Mouse (Mus musculus): Measurements from ENCODE around the gene Ager.

The Ager gene

GRCm38 (mm10) chr17:34585877-34586771 lies 11.5 kb upstream of the Ager start:
- no peak for DNase-seq

DNA sequence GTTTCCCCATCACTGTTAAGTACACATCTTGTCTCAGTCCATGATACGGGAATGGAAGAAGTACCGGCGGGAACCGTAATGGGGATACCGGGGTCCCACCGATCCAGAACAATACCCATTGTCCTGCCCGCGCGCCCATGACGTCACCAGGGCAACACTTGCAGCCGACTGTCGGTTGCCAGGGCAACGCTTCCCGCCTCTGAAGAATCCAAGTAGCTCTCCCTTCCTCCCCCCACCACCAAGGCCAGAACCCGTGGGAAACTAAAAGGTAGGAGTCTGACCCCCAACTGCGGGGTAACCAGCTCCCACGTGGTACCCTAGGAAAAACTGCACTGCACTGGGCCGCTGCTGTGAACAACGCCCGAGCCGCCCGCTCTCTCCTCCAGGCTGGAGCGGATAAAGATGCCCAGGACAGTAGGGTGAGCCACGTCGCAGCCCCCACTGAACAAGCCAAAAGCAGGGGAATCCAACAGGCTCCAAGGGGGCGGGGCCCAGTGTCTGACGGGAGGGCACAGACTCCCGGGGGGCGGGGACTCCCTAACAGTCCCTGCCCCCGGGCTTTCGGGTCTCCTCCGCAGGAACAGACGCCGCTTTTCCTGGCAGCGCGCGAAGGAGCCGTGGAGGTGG lies 10.8 kb upstream of the Ager start:
- peak; percentile 94 to 96 for DNase-seq

DNA sequence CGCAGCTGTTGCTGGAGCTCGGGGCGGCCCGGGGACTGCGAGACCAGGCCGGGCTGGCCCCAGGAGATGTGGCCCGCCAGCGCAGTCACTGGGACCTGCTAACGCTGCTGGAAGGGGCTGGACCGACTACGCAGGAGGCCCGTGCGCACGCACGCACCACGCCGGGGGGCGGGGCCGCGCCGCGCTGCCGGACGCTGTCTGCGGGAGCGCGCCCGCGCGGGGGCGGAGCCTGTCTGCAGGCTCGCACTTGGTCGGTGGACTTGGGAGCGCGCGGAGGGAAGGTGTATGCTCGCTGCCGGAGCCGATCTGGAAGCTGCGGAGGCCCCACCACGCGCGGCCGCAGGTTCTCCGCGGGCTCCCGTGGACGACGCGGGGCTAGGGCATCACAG lies 10.2 kb upstream of the Ager start:
- DNase-seq: peak; percentile 97 to 99

DNA sequence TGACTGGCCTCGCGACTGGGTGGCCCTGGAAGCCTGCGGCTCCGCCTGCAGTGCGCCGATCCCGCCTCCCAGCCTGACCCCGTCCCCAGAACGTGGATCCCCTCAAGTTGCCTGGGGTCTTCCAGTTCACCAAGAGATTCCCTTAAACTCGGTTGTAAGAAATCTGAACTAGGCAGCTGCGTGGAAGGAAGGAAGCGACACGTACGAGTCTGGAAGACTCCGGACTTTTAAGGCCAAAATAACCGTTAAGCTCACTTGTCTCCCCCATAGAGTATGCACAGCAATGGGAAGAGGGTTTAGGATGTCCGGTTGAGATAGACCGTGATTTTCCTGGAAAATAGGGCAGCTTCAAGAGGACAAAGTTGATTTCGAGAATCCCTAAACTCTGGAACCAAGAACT lies 9.8 kb upstream of the Ager start:
- DNase-seq: no peak

- DNase-seq: no peak
Observed at GRCm38 (mm10) chr17:34588767-34589166, 8.9 kb upstream of the Ager start.

GRCm38 (mm10) chr17:34589206-34589605 lies 8.5 kb upstream of the Ager start:
- DNase-seq: no peak

- DNase-seq: peak; percentile 70 to 82
Observed at GRCm38 (mm10) chr17:34589681-34590101, 8.0 kb upstream of the Ager start, which contains the start of gene Gpsm3. Gene Gpsm3 (plus strand): TSS chr17:34589806.

GRCm38 (mm10) chr17:34590154-34590987 lies 7.3 kb upstream of the Ager start:
- peak in 1 of 2 experiments; percentile 47 for DNase-seq

DNA sequence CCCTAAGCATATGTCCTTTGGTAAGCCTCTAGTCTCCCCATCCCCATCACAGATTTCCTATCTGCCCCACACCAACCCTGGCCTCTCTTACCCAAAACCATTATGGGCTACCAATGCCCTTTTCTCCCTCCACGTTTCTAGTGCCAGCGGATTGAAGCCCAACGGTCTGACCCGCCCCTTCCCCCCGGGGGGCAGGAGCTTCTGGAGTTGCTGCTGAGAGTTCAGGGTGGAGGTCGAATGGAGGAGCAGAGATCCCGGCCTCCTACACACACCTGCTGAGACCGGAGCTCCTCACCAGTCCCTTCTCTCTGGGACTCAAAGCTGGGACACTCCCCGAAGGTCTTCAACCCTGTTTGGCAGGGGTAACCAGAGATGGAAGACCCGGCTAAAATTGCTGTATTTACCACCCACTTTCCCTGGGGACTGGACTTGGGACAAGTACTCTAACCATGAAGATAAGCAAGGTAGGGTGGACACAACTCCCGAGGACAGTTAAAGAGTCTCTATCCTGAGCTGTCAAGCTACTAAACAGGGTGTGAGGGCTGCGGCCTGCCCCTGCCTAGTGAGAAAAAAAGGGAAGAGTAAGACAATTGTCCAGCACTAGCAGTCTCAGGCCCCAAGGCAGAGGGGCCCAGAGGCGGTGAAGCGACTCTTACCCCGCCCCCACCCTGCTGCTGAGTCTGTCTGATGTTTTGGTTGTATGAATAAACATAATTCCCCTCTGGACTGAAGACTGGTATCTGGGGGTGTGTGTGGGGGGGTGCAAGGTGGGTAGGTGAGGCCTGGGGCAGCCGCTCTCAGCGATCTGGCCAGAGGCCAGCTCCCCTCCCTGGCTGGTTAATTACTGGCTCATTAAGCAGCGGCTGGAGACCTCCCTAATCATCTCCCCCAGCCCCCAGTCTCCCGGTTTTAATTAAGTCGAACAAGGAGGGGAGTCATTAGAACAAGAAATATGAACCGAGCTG lies 6.4 kb upstream of the Ager start, which contains the start of gene Pbx2:
Gene Pbx2 (plus strand): TSS at position 238 of the 965 bp plus-strand sequence.
- DNase-seq: peak; percentile 55 to 73

DNA sequence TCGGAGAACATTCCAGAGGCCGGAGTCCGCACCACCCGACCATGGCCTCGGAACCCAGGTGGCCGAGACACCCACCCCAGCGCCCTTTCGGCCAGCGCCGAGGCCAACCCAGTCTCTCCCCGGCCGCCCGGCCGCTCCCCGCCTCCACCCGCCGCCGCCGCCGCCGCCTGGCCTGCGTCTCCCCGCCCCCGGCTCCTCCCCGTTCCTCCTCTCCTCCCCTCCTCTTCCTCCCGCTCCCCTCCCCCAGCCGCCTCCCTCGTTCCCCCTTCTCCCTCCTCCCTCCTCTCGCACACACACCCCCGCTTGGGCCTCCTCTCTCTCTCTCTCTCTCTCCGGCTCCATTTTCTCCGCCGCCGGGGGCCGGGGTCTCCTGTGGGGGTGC lies 5.7 kb upstream of the Ager start:
- DNase-seq: peak; percentile 97

DNA sequence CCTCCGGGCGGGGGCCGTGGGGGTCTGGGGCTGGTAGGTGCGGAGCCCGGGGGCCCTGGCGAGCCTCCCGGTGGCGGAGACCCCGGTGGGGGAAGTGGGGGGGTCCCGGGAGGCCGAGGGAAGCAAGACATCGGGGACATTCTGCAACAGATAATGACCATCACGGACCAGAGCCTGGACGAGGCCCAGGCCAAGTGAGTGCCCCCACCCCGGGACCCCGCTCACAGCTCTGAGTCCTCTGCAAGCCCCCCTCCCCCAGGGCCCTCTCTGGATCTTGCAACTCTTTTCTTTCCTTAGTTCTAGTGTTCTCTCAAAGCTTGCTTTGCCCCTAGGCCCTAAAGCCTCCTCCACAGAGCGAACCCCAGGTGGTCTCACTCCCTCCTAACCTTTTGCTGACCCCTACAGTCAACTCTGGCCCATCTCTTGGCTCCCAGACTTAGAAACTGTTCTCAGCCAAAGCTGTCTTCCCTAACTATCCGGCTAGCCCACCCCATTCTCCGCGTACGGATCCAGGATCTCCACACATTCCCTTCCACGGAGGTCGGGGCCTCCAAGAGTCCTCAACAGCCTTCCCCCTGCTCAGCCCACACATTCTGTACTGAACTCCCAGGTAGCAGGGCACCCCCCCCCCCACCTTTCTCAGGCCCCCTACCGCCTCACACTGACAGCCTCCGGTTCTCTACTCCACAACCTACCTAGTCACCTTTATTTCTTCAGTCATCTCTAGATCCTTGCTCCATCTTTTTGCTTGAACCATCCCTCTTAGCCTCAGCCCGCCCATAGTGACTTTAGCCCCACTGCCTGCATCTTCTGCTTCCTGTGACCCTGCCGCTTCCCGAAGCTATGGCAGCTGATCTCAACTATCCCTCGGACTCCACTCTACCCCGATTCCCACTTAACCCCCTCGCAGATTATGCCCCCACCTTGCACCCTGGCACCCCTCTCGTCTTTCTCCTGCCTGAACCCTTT lies 4.8 kb upstream of the Ager start:
- peak; percentile 61 to 75 for DNase-seq

- peak; percentile 69 to 79 for DNase-seq
Observed at GRCm38 (mm10) chr17:34593752-34594525, 3.7 kb upstream of the Ager start.

GRCm38 (mm10) chr17:34596098-34596497 lies 1.6 kb upstream of the Ager start:
- no peak for DNase-seq

DNA sequence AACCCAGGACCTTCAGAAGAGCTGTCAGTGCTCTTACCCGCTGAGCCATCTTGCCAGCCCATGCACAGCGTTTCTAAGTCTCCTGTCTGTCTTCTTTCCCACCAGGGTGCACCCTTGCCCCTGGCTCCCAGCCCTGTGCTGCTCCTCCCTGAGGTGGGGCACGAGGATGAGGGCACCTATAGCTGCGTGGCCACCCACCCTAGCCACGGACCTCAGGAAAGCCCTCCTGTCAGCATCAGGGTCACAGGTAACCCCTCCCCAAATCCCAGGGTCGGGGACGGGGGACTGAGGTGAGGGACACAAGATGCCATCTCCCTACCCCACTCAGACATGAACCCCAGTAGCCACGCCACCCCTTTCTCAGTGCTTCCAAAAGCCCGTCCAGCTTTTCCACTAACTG lies 2.2 kb downstream of the Ager start:
- no peak for DNase-seq

DNA sequence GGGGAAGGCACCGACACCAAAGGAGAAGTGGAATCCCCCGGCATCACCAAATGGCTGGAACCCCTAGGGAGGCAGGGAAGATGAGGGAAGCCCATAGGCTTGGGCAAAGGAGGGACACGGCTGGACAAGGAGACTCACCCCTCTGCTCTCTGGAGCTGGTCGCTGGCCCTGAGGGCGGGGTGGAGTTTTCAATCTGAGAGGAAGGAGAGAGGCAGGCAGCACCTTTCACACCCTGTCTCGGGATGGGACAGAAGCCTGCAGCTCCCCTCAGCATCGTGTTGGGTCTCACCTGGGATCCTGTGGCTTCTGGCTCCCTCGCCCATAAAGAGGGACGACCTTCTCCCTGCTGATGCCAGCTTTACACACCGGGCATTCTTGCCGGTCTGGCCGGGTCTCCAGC lies 4.1 kb downstream of the Ager start:
- no peak for DNase-seq

DNA sequence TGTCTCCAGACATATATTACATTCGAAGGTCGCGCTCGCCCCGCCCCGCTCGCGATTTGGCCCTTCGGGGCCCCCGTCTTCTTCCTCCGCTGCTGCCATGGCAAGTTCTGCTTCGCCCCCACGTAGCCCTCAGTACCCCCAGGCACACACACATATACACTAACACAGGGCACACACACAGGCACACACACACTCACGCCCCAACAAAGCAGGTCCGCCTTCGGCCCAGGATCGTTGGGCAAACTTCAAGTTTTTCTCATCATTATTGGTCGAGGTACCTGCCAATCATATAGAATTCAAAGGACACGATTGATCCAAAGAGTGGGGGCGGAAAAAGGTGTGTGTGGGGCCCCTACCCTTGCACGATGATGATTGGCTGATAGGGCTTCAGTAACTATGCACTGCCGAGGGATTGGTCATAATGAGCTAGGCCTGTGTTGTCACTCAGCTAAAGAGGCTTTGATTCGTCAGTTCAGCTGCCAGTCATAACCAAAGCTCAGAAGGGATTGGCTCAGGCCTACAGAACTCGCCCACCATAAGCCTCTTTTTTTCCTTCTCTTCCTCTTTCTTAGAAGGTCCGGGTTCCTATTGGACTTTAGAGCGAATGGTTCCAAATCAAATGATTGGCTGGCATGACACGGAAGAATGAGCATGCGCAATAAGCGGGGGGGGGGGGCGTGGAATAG lies 5.9 kb downstream of the Ager start, which contains the start of gene Rnf5:
Gene Rnf5 (minus strand): TSS at position 316 of the 686 bp plus-strand sequence.
- DNase-seq: peak; percentile 98 to 99

DNA sequence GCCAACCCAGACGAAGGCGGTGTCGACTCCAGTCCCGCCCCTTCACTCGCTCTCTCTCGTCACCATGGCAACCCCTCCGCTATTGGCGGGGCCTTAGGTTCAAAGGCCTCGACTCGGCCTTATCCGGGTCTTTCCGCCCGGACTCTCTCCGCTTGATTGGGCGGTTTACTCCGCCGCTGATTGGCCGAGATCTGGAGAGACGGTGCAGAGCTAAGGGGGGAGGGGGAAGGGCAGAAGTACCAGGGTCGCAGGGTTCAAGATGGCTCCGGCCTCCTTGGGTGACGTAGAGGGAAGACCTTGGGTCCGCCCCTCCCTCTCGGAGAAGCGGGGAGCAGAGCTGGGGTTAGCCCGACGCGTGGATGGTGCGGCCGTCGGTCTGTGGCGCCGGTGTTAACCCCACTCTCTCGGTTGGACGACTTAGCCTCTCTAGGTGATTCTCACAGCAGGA lies 6.4 kb downstream of the Ager start, which contains the start of gene Agpat1:
Gene Agpat1 (plus strand): TSS at position 202 of the 448 bp plus-strand sequence.
- DNase-seq: peak; percentile 98 to 99

- DNase-seq: peak; percentile 34 to 50
Observed at GRCm38 (mm10) chr17:34604511-34605237, 7.0 kb downstream of the Ager start.

All from kidney, postnatal 4 days (tissue).